Mouse (Mus musculus) lung, embryonic 15.5 days (tissue): ENCODE results near the gene Mrps11. TPM values are rescaled to one million over a fixed set of nuclear protein-coding genes. Genes with fewer than 3 reads are reported as not detected.

Source experiments
- ATAC-seq: fragments of 200-750 bp; cut with Nextera tagmentation; 2 replicates; pipeline ENCODE4 v1.8.0; 2017; ENCODE audit warnings: moderate number of reproducible peaks, borderline replicate concordance; ENCODE audit not compliant: low FRiP score, low TSS enrichment; ENCODE audit errors: extremely low read depth
- H3K27ac ChIP-seq: fragments of 300-500 bp; sonication (generic); 2 replicates; pipeline ENCODE4 v1.5.1; 2015; ENCODE audit warnings: moderate library complexity, mild to moderate bottlenecking, inconsistent platforms
- H3K27me3 ChIP-seq: fragments of 300-500 bp; sonication (generic); 2 replicates; pipeline ENCODE4 v1.6.1; 2015; ENCODE audit warnings: inconsistent platforms
- H3K36me3 ChIP-seq: fragments of 300-500 bp; sonication (generic); 2 replicates; pipeline ENCODE4 v1.6.1; 2015; ENCODE audit warnings: inconsistent platforms
- H3K4me1 ChIP-seq: fragments of 300-500 bp; sonication (generic); 2 replicates; pipeline ENCODE4 v1.6.1; 2015; ENCODE audit warnings: inconsistent platforms
- H3K4me2 ChIP-seq: fragments of 300-500 bp; sonication (generic); 2 replicates; pipeline ENCODE4 v1.6.1; 2015; ENCODE audit warnings: inconsistent platforms, mild to moderate bottlenecking, moderate library complexity
- H3K4me3 ChIP-seq: fragments of 300-500 bp; sonication (generic); 2 replicates; pipeline ENCODE4 v1.5.1; 2015; ENCODE audit warnings: mild to moderate bottlenecking, inconsistent platforms
- H3K9ac ChIP-seq: fragments of 300-500 bp; sonication (generic); 2 replicates; pipeline ENCODE4 v1.6.1; 2015; ENCODE audit warnings: inconsistent platforms
- H3K9me3 ChIP-seq: fragments of 300-500 bp; sonication (generic); 2 replicates; pipeline ENCODE4 v1.6.1; 2016; ENCODE audit warnings: inconsistent platforms
- WGBS: fragments of 180-500 bp; shearing (Covaris S2); methylation state at CpG from one replicate; pipeline ENCODE4 v1.1.7; 2015; 5-methylcytosine and 5-hydroxymethylcytosine counted together
- polyA plus RNA-seq: library from polyadenylated mRNA; unstranded; fragments of >200 nt; fragmentation: Nextera tagmentation; extraction: Ambion mirVana; gene quantifications from 2 replicates; pipeline ENCODE4 v1.2.1, GENCODE M21; 2015

The Mrps11 gene
- polyA plus RNA-seq, result 76.1 and 76.3 TPM in 2 replicates

- Histone ChIP-seq H3K4me1 (peaks cover 18% of the 10 kb centered on the region), H3K9me3 (no peaks in the 10 kb centered on the region), H3K27me3 (no peaks in the 10 kb centered on the region), H3K9ac (peak within 1 kb of the TSS; percentile 75), H3K36me3 (peaks cover 22% of the 10 kb centered on the region; the same call in 1 of the 2 replicates), H3K27ac (peak within 1 kb of the TSS; percentile 73; the same call in 1 of the 2 replicates), H3K4me3 (peak within 1 kb of the TSS; percentile 76), H3K4me2 (peak within 1 kb of the TSS; percentile 73)
- under 1% methylated on average over 44 of the region's 44 CpGs for WGBS
- ATAC-seq, result peak; percentile 99
Measured at GRCm38 (mm10) chr7:78782639-78783581, at the start of gene Mrps11, which contains the start of gene Mrpl46. Mrps11 (plus strand) TSS chr7:78783119. Mrpl46 (minus strand) TSS chr7:78783531.

- Histone ChIP-seq H3K4me2 (no peak overlapping the region), H3K27ac (no peak overlapping the region), H3K4me1 (no peaks in the 10 kb centered on the region), H3K9me3 (no peaks in the 10 kb centered on the region), H3K9ac (no peak overlapping the region), H3K36me3 (no peaks in the 10 kb centered on the region), H3K27me3 (no peaks in the 10 kb centered on the region), H3K4me3 (no peak overlapping the region)
- 85% methylated on average over 6 of the region's 6 CpGs for WGBS
- no peak for ATAC-seq
Measured at GRCm38 (mm10) chr7:78737196-78737595, 45.7 kb upstream of the Mrps11 start.

- no peak within 1 kb of the TSS for H3K27ac ChIP-seq
- ATAC-seq, result no peak
- H3K36me3 ChIP-seq, result no peaks in the 10 kb centered on the region
- H3K9me3 ChIP-seq, result no peaks in the 10 kb centered on the region
- H3K9ac ChIP-seq, result no peak within 1 kb of the TSS
- no peaks in the 10 kb centered on the region for H3K27me3 ChIP-seq
- H3K4me3 ChIP-seq, result no peak within 1 kb of the TSS
- 68% methylated on average over 5 of the region's 5 CpGs for WGBS
- no peak within 1 kb of the TSS for H3K4me2 ChIP-seq
- H3K4me1 ChIP-seq, result no peaks in the 10 kb centered on the region
Measured at GRCm38 (mm10) chr7:78737614-78738210, 45.2 kb upstream of the Mrps11 start, which contains the start of gene Ntrk3. Ntrk3 (minus strand) TSS chr7:78738012.

GRCm38 (mm10) chr7:78739351-78740000 is 43.4 kb upstream of the Mrps11 start:
- no peaks in the 10 kb centered on the region for H3K27me3 ChIP-seq
- H3K27ac ChIP-seq, result no peak overlapping the region; the same call in 1 of the 2 replicates
- no peaks in the 10 kb centered on the region for H3K4me1 ChIP-seq
- no peaks in the 10 kb centered on the region for H3K9me3 ChIP-seq
- no peak overlapping the region for H3K4me3 ChIP-seq
- H3K36me3 ChIP-seq, result no peaks in the 10 kb centered on the region
- no peak overlapping the region for H3K4me2 ChIP-seq
- ATAC-seq, result no peak
- no peak overlapping the region for H3K9ac ChIP-seq
- 67% methylated on average over 8 of the region's 8 CpGs for WGBS

- H3K27ac ChIP-seq, result 0 out of 2 replicates have a peak overlapping the region, but pooled peaks have one; percentile 21
- peak; percentile 69; the same call in 1 of the 2 replicates for ATAC-seq
Measured at GRCm38 (mm10) chr7:78743731-78744385, 39.1 kb upstream of the Mrps11 start.

GRCm38 (mm10) chr7:78752961-78753360 is 30.0 kb upstream of the Mrps11 start:
- H3K4me1 ChIP-seq, result no peaks in the 10 kb centered on the region
- no peaks in the 10 kb centered on the region for H3K9me3 ChIP-seq
- 85% methylated on average over 4 of the region's 4 CpGs for WGBS
- no peaks in the 10 kb centered on the region for H3K27me3 ChIP-seq
- no peak for ATAC-seq
- no peak overlapping the region for H3K9ac ChIP-seq
- no peak overlapping the region for H3K4me2 ChIP-seq
- H3K36me3 ChIP-seq, result no peaks in the 10 kb centered on the region
- no peak overlapping the region for H3K4me3 ChIP-seq
- H3K27ac ChIP-seq, result no peak overlapping the region

More at GRCm38 (mm10) chr7:78743731-78744385, 39.1 kb upstream of the Mrps11 start:
- H3K4me3 ChIP-seq, result no peak overlapping the region
- WGBS, result 30% methylated on average over 5 of the region's 5 CpGs
- no peaks in the 10 kb centered on the region for H3K9me3 ChIP-seq
- H3K4me2 ChIP-seq, result no peak overlapping the region
- no peaks in the 10 kb centered on the region for H3K27me3 ChIP-seq
- H3K9ac ChIP-seq, result no peak overlapping the region
- H3K4me1 ChIP-seq, result no peaks in the 10 kb centered on the region
- no peaks in the 10 kb centered on the region for H3K36me3 ChIP-seq

GRCm38 (mm10) chr7:78753752-78754457 is 29.0 kb upstream of the Mrps11 start:
- Histone ChIP-seq H3K36me3 (no peaks in the 10 kb centered on the region), H3K27me3 (no peaks in the 10 kb centered on the region), H3K4me3 (no peak overlapping the region), H3K4me1 (no peaks in the 10 kb centered on the region), H3K9me3 (no peaks in the 10 kb centered on the region), H3K4me2 (no peak overlapping the region), H3K9ac (no peak overlapping the region), H3K27ac (no peak overlapping the region)
- ATAC-seq, result no peak
- WGBS, result 80% methylated on average over 7 of the region's 7 CpGs

GRCm38 (mm10) chr7:78754458-78755000 is 28.4 kb upstream of the Mrps11 start:
- no peaks in the 10 kb centered on the region for H3K36me3 ChIP-seq
- H3K4me3 ChIP-seq, result no peak overlapping the region
- H3K27me3 ChIP-seq, result no peaks in the 10 kb centered on the region
- no peaks in the 10 kb centered on the region for H3K4me1 ChIP-seq
- no peak overlapping the region for H3K4me2 ChIP-seq
- no peak overlapping the region for H3K9ac ChIP-seq
- no peak for ATAC-seq
- no peaks in the 10 kb centered on the region for H3K9me3 ChIP-seq
- 69% methylated on average over 8 of the region's 8 CpGs for WGBS
- no peak overlapping the region for H3K27ac ChIP-seq

- H3K9ac ChIP-seq, result no peak overlapping the region
- no peaks in the 10 kb centered on the region for H3K9me3 ChIP-seq
- H3K4me3 ChIP-seq, result no peak overlapping the region
- peaks cover 2% of the 10 kb centered on the region; the same call in 1 of the 2 replicates for H3K4me1 ChIP-seq
- H3K27ac ChIP-seq, result no peak overlapping the region
- 82% methylated on average over 3 of the region's 3 CpGs for WGBS
- no peak for ATAC-seq
- H3K36me3 ChIP-seq, result no peaks in the 10 kb centered on the region
- no peaks in the 10 kb centered on the region for H3K27me3 ChIP-seq
- H3K4me2 ChIP-seq, result no peak overlapping the region
Measured at GRCm38 (mm10) chr7:78763801-78764200, 19.1 kb upstream of the Mrps11 start.

- Histone ChIP-seq H3K9me3 (no peaks in the 10 kb centered on the region), H3K27ac (no peak overlapping the region), H3K36me3 (no peaks in the 10 kb centered on the region), H3K4me1 (peaks cover 9% of the 10 kb centered on the region; the same call in 1 of the 2 replicates), H3K4me2 (no peak overlapping the region), H3K9ac (no peak overlapping the region), H3K27me3 (no peaks in the 10 kb centered on the region), H3K4me3 (no peak overlapping the region)
- 68% methylated on average over 5 of the region's 5 CpGs for WGBS
- ATAC-seq, result no peak
Measured at GRCm38 (mm10) chr7:78765215-78765631, 17.7 kb upstream of the Mrps11 start.
